Mouse (Mus musculus): ENCODE measurements around the gene Ano10.
A peak's percentile ranks its signal among the peaks of the same experiment; 100 is the strongest.
"Not testable (repeated sequence)": the region's sequence is repeated elsewhere in the genome, so short reads cannot be mapped to it uniquely, and the experiment has no call there.

Ano10 gene

GRCm38 (mm10) chr9:122198621-122199020 is 95.6 kb downstream of the Ano10 start:
- DNase-seq (ENCODE audit: low spot score in 2 of 2) = no peak

GRCm38 (mm10) chr9:122197021-122197420 is 97.2 kb downstream of the Ano10 start:
- no peak for DNase-seq (ENCODE audit: low spot score in 2 of 2)

GRCm38 (mm10) chr9:122195042-122195682 is 99.1 kb downstream of the Ano10 start:
- DNase-seq (ENCODE audit: low spot score in 2 of 2) = peak; percentile 66 to 77

GRCm38 (mm10) chr9:122193823-122194222 is 100.4 kb downstream of the Ano10 start:
- DNase-seq (ENCODE audit: low spot score in 2 of 2) = no peak

GRCm38 (mm10) chr9:122193361-122193760 is 100.9 kb downstream of the Ano10 start:
- no peak for DNase-seq (ENCODE audit: low spot score in 2 of 2)

- DNase-seq (ENCODE audit: low spot score in 2 of 2) = no peak
Measured at GRCm38 (mm10) chr9:122188724-122189123, 105.5 kb downstream of the Ano10 start.

- peak; percentile 78 to 82 for DNase-seq (ENCODE audit: low spot score in 2 of 2)
Measured at GRCm38 (mm10) chr9:122187451-122187921, 106.7 kb downstream of the Ano10 start.

- peak in 1 of 2 experiments; percentile 69 for DNase-seq (ENCODE audit: low spot score in 2 of 2)
Measured at GRCm38 (mm10) chr9:122186643-122187226, 107.5 kb downstream of the Ano10 start.

- DNase-seq (ENCODE audit: low spot score in 2 of 2) = peak in 1 of 2 experiments; percentile 64
Measured at GRCm38 (mm10) chr9:122185953-122186352, 108.3 kb downstream of the Ano10 start.

GRCm38 (mm10) chr9:122185061-122185460 is 109.2 kb downstream of the Ano10 start:
- peak; percentile 71 to 86 for DNase-seq (ENCODE audit: low spot score in 2 of 2)

GRCm38 (mm10) chr9:122184329-122184728 is 109.9 kb downstream of the Ano10 start:
- DNase-seq (ENCODE audit: low spot score in 2 of 2) = no peak

GRCm38 (mm10) chr9:122183074-122183473 is 111.1 kb downstream of the Ano10 start:
- DNase-seq (ENCODE audit: low spot score in 2 of 2) = no peak

- no peak for DNase-seq (ENCODE audit: low spot score in 2 of 2)
Measured at GRCm38 (mm10) chr9:122180105-122180504, 114.1 kb downstream of the Ano10 start.

GRCm38 (mm10) chr9:122178427-122178826 is 115.8 kb downstream of the Ano10 start:
- DNase-seq (ENCODE audit: low spot score in 2 of 2) = no peak

- peak; percentile 70 to 73 for DNase-seq (ENCODE audit: low spot score in 2 of 2)
Measured at GRCm38 (mm10) chr9:122177256-122178220, 116.7 kb downstream of the Ano10 start.

GRCm38 (mm10) chr9:122174723-122175122 is 119.5 kb downstream of the Ano10 start:
- DNase-seq (ENCODE audit: low spot score in 2 of 2) = no peak

- peak; percentile 64 to 67 for DNase-seq (ENCODE audit: low spot score in 2 of 2)
Measured at GRCm38 (mm10) chr9:122173405-122174233, 120.6 kb downstream of the Ano10 start.

- DNase-seq (ENCODE audit: low spot score in 2 of 2) = no peak
Measured at GRCm38 (mm10) chr9:122172612-122173186, 121.5 kb downstream of the Ano10 start.

GRCm38 (mm10) chr9:122169901-122170300 is 124.3 kb downstream of the Ano10 start:
- no peak for DNase-seq (ENCODE audit: low spot score in 2 of 2)

GRCm38 (mm10) chr9:122167719-122168118 is 126.5 kb downstream of the Ano10 start:
- not testable (repeated sequence) for DNase-seq (ENCODE audit: low spot score in 2 of 2)

GRCm38 (mm10) chr9:122164535-122164934 is 129.7 kb downstream of the Ano10 start:
- DNase-seq (ENCODE audit: low spot score in 2 of 2) = no peak
